Mouse (Mus musculus) hindbrain, embryonic 14.5 days (tissue): ENCODE data around the gene Slc9a3r2. TPM values are rescaled to one million over a fixed set of nuclear protein-coding genes. Genes with fewer than 3 reads are reported as not detected.

ENCODE experiments used
- ATAC-seq: fragments of 200-750 bp; cut with Nextera tagmentation; 2 replicates; pipeline ENCODE4 v1.8.0; 2017; ENCODE audit warnings: moderate number of reproducible peaks, mild to moderate bottlenecking, moderate TSS enrichment, moderate library complexity; ENCODE audit not compliant: low FRiP score
- DNase-seq: peaks from one replicate; pipeline ENCODE4 v3.0.0-alpha.2; 2015; ENCODE audit warnings: low spot score
- H3K27ac ChIP-seq: fragments of 300-500 bp; sonication (generic); 2 replicates; pipeline ENCODE4 v1.5.1; 2014; ENCODE audit warnings: mild to moderate bottlenecking, moderate library complexity
- H3K27me3 ChIP-seq: fragments of 300-500 bp; sonication (generic); 2 replicates; pipeline ENCODE4 v1.6.1; 2014; ENCODE audit warnings: mild to moderate bottlenecking, low read length, mixed read lengths; ENCODE audit not compliant: control insufficient read depth, insufficient read depth
- H3K36me3 ChIP-seq: fragments of 300-500 bp; sonication (generic); replicated peaks from 2 replicates; pipeline ENCODE4 v1.6.1; 2014; ENCODE audit not compliant: control insufficient read depth, insufficient read depth
- H3K4me1 ChIP-seq: fragments of 300-500 bp; sonication (generic); replicated peaks from 2 replicates; pipeline ENCODE4 v1.6.1; 2014; ENCODE audit warnings: antibody characterized with exemption, low read length, mixed read lengths; ENCODE audit not compliant: control insufficient read depth, insufficient read depth
- H3K4me2 ChIP-seq: fragments of 300-500 bp; sonication (generic); replicated peaks from 2 replicates; pipeline ENCODE4 v1.6.1; 2014; ENCODE audit warnings: mild to moderate bottlenecking, moderate library complexity
- H3K4me3 ChIP-seq: fragments of 300-500 bp; sonication (generic); replicated peaks from 2 replicates; pipeline ENCODE4 v1.5.1; 2014; ENCODE audit warnings: mild to moderate bottlenecking, low read length
- H3K9ac ChIP-seq: fragments of 300-500 bp; sonication (generic); 2 replicates; pipeline ENCODE4 v1.6.1; 2014
- H3K9me3 ChIP-seq: fragments of 300-500 bp; sonication (generic); 2 replicates; pipeline ENCODE4 v1.6.1; 2016; ENCODE audit warnings: low read length; ENCODE audit not compliant: control insufficient read depth
- WGBS: fragments of 180-500 bp; shearing (Covaris S2); extraction: QIAGEN DNeasy Blood & Tissue Kit; methylation state at CpG from one replicate; pipeline ENCODE4 v1.1.7; 2014; 5-methylcytosine and 5-hydroxymethylcytosine counted together
- polyA plus RNA-seq: library from polyadenylated mRNA; unstranded; fragments of >200 nt; fragmentation: Nextera tagmentation; extraction: Ambion mirVana; gene quantifications from 2 replicates; pipeline ENCODE4 v1.2.1, GENCODE M21; 2014

Slc9a3r2 gene
- polyA plus RNA-seq, 1 experiment from 2014 or later = 53.5 TPM

GRCm38 (mm10) chr17:24644030-24644715, 6.0 kb downstream of the Slc9a3r2 start:
- peak overlapping the region; percentile 24; the same call in 1 of the 2 replicates for H3K27ac ChIP-seq
- DNase-seq (no peak), ATAC-seq (no peak)
- no peaks in the 10 kb centered on the region for H3K9me3 ChIP-seq
- no peaks in the 10 kb centered on the region for H3K27me3 ChIP-seq
- peaks cover 13% of the 10 kb centered on the region for H3K36me3 ChIP-seq
- H3K4me2 ChIP-seq = no peak overlapping the region
- H3K4me3 ChIP-seq = no peak overlapping the region
- H3K4me1 ChIP-seq = no peaks in the 10 kb centered on the region; the same call in 1 of the 2 replicates
- 54% methylated on average over 7 of the region's 7 CpGs for WGBS
- no peak overlapping the region for H3K9ac ChIP-seq

GRCm38 (mm10) chr17:24642791-24643343, 7.3 kb downstream of the Slc9a3r2 start:
- H3K4me2 ChIP-seq = no peak overlapping the region
- WGBS = 70% methylated on average over 6 of the region's 6 CpGs
- no peak for ATAC-seq
- no peak overlapping the region for H3K27ac ChIP-seq
- no peak overlapping the region for H3K9ac ChIP-seq
- no peak overlapping the region for H3K4me3 ChIP-seq
- peaks cover 13% of the 10 kb centered on the region for H3K36me3 ChIP-seq
- DNase-seq = no peak
- H3K9me3 ChIP-seq = no peaks in the 10 kb centered on the region
- no peaks in the 10 kb centered on the region for H3K4me1 ChIP-seq
- H3K27me3 ChIP-seq = no peaks in the 10 kb centered on the region

- Histone ChIP-seq H3K4me1 (no peaks in the 10 kb centered on the region), H3K27me3 (no peaks in the 10 kb centered on the region), H3K27ac (no peak overlapping the region), H3K9me3 (no peaks in the 10 kb centered on the region), H3K9ac (no peak overlapping the region), H3K36me3 (peaks cover 13% of the 10 kb centered on the region), H3K4me2 (no peak overlapping the region), H3K4me3 (no peak overlapping the region)
- DNase-seq = no peak
- WGBS = 94% methylated on average over 14 of the region's 14 CpGs
- ATAC-seq = no peak
Observed at GRCm38 (mm10) chr17:24641944-24642343, 8.2 kb downstream of the Slc9a3r2 start.

DNA sequence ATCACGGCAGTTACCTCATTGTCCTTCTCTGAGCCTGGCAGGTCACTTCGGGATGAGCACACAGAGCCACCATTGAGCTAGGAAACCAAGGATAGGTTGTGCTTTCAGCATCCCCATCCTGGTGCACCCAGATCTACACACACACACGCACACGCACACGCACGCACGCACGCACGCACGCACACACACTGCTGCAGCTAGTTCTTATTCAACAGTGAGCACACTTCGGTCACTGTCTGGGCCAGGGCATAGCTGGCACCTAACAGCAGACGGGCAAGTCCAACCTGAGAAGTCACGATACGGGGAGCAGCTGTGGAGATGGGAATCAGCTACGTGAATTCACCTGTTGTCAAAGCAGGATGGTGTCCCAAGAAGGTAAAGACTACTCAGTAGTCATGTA, 9.5 kb downstream of the Slc9a3r2 start:
- Histone ChIP-seq H3K27ac (no peak overlapping the region), H3K9me3 (no peaks in the 10 kb centered on the region), H3K4me2 (no peak overlapping the region), H3K4me3 (no peak overlapping the region), H3K4me1 (no peaks in the 10 kb centered on the region), H3K9ac (no peak overlapping the region), H3K36me3 (peaks cover 13% of the 10 kb centered on the region), H3K27me3 (no peaks in the 10 kb centered on the region)
- 95% methylated on average over 15 of the region's 15 CpGs for WGBS
- ATAC-seq (no peak), DNase-seq (no peak)

GRCm38 (mm10) chr17:24640119-24640518, 10.0 kb downstream of the Slc9a3r2 start:
- Histone ChIP-seq H3K4me3 (no peak overlapping the region), H3K4me1 (no peaks in the 10 kb centered on the region), H3K27me3 (no peaks in the 10 kb centered on the region), H3K36me3 (peaks cover 13% of the 10 kb centered on the region), H3K4me2 (no peak overlapping the region), H3K9me3 (no peaks in the 10 kb centered on the region), H3K9ac (no peak overlapping the region), H3K27ac (no peak overlapping the region; the same call in 1 of the 2 replicates)
- WGBS = 90% methylated on average over 7 of the region's 7 CpGs
- no peak for ATAC-seq
- DNase-seq = no peak

- ATAC-seq (peak; percentile 55; the same call in 1 of the 2 replicates), DNase-seq (no peak)
- 78% methylated on average over 5 of the region's 5 CpGs for WGBS
- Histone ChIP-seq H3K9ac (no peak overlapping the region), H3K27me3 (no peaks in the 10 kb centered on the region), H3K4me3 (no peak overlapping the region), H3K4me1 (no peaks in the 10 kb centered on the region), H3K9me3 (no peaks in the 10 kb centered on the region), H3K36me3 (peaks cover 13% of the 10 kb centered on the region), H3K4me2 (no peak overlapping the region), H3K27ac (peak overlapping the region; percentile 26; the same call in 1 of the 2 replicates)
Observed at GRCm38 (mm10) chr17:24639571-24639988, 10.5 kb downstream of the Slc9a3r2 start.

DNA sequence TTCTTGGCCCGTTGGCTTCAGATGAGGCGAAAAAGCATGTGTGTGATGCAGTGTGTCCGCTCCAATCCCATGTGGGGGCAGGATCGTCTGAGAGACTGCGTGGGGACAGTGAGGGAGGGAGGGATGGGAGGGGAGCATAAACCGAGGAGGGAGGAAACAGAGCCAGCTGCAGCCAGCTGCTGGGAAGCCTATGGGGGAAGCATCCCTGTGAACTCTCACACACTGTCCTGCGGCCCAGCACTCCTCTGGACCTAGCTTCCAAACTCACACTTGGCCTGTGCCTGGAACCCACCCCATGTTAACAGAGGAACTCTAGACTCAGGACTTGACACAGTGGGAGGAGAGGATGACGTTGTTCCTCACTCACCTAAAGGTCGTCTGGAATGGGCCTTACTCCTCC, 11.3 kb downstream of the Slc9a3r2 start:
- Histone ChIP-seq H3K36me3 (peaks cover 13% of the 10 kb centered on the region), H3K27ac (peak overlapping the region; percentile 26; the same call in 1 of the 2 replicates), H3K9me3 (no peaks in the 10 kb centered on the region), H3K4me3 (no peak overlapping the region), H3K9ac (no peak overlapping the region), H3K4me1 (no peaks in the 10 kb centered on the region), H3K4me2 (no peak overlapping the region), H3K27me3 (no peaks in the 10 kb centered on the region)
- no peak for DNase-seq
- WGBS = 67% methylated on average over 9 of the region's 9 CpGs
- no peak for ATAC-seq

DNA sequence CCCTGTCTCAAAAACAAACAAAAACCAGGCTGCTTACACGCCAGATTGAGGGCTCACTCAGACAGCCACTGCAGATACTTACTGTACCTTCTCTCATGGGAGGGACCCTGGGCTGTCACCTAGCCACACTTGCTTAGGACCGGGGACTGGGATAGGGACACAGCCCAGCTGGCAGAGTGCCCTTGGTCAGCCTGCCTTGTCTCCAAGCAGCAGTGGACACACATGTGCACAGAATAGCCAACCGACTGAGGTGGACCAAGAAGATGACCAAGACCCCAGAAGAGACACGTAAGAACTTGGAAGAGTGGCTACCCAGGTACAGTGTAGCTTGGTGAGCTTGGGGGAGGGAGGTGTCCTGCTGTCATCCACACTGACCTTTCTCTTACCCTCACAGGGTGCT, 11.9 kb downstream of the Slc9a3r2 start:
- H3K9me3 ChIP-seq = no peaks in the 10 kb centered on the region
- ATAC-seq = no peak
- H3K4me1 ChIP-seq = peaks cover 4% of the 10 kb centered on the region; the same call in 1 of the 2 replicates
- H3K27ac ChIP-seq = no peak overlapping the region
- H3K27me3 ChIP-seq = no peaks in the 10 kb centered on the region
- H3K36me3 ChIP-seq = peaks cover 13% of the 10 kb centered on the region
- WGBS = 92% methylated on average over 4 of the region's 4 CpGs
- no peak for DNase-seq
- no peak overlapping the region for H3K4me2 ChIP-seq
- no peak overlapping the region for H3K4me3 ChIP-seq
- H3K9ac ChIP-seq = no peak overlapping the region

- Histone ChIP-seq H3K9ac (no peak overlapping the region), H3K4me2 (no peak overlapping the region), H3K27ac (no peak overlapping the region), H3K4me1 (peaks cover 11% of the 10 kb centered on the region), H3K4me3 (no peak overlapping the region), H3K36me3 (peaks cover 11% of the 10 kb centered on the region), H3K9me3 (no peaks in the 10 kb centered on the region), H3K27me3 (no peaks in the 10 kb centered on the region)
- ATAC-seq (no peak), DNase-seq (no peak)
- 62% methylated on average over 5 of the region's 5 CpGs for WGBS
Observed at GRCm38 (mm10) chr17:24636781-24637481, 13.2 kb downstream of the Slc9a3r2 start.
